Mouse (Mus musculus): ENCODE data around the gene Tpbg. TPM values are rescaled to one million over a fixed set of nuclear protein-coding genes. Genes with fewer than 3 reads are reported as not detected.
"Not testable (repeated sequence)": the region's sequence is repeated elsewhere in the genome, so short reads cannot be mapped to it uniquely, and the experiment has no call there.

Gene Tpbg
- 37.6 and 42.0 TPM in 2 replicates for polyA plus RNA-seq (2016; fragmentation: Nextera tagmentation; extraction: Ambion mirVana)

DNA sequence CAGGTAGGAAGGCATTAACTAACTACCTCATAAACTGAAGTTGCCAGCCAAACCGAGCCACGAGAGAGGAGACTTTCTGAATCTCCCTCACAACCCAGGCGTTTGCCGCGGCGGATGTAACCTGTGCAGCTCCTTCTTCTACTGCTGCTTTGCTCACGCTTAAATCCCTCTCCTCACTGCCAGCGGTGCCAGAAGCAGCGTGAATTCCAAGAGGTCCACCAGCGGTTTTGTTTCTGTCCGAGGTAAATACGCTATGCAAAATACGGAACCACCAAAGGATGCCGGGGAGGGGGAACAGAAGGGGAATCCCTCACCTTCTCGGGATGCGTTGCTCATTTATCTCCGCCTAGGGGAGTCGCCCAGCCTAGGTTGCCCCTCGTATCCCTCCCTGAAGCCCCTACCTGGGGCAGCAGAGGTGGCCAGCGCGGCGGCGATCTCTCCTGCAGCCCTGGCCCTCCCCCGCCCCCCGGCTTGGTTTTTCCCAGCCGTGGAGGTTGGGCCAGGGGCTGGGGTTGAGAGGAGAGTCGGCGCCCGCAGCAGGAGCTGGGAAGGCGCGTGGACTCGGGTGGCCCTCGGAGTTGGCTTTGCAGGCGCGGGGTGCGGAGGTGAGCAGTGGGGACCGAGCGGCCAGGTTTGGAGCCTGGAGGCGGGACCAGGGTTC is at the start of gene Tpbg:
Gene Tpbg, plus strand, starts transcription at position 30 of the 661 bp plus-strand sequence.
- Histone ChIP-seq H3K9me3 (replicated peaks) (no peaks in the 10 kb centered on the region), H3K4me1 (peaks cover 45% of the 10 kb centered on the region), H3K4me3 (peak within 1 kb of the TSS; percentile 84), H3K27me3 (ENCODE audit: low read depth, poor library complexity, severe bottlenecking) (peaks cover 17% of the 10 kb centered on the region), H3K27ac (replicated peaks) (peak within 1 kb of the TSS; percentile 97), H3K36me3 (peaks cover 24% of the 10 kb centered on the region)
- DNase-seq (ENCODE audit: low spot score): peak; percentile 84
- under 1% methylated on average over 39 of the region's 39 CpGs for WGBS

DNA sequence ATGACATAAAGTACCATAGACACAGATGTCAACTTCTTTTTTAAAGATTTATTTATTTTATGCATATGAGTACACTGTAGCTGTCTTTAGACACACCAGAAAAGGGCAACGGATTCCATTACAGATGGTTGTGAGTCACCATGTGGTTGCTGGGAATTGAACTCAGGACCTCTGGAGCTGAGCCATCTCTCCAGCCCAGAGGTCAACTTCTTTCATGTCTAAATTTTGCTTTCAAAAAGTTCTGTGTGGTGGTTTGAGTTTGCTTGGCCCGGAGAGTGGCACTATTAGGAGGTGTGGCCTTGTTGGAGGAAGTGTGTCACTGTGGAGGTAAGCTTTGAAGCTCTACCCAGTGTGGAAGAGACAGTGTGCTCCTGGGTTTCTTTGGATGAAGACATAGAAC is 40.2 kb upstream of the Tpbg start:
- not testable (repeated sequence) for H3K4me1 ChIP-seq; H3K4me3 ChIP-seq; H3K27me3 ChIP-seq (ENCODE audit: low read depth, poor library complexity, severe bottlenecking); H3K27ac ChIP-seq (replicated peaks); H3K9me3 ChIP-seq (replicated peaks); H3K36me3 ChIP-seq; DNase-seq (ENCODE audit: low spot score)
- WGBS: 95% methylated on average over 2 of the region's 2 CpGs

DNA sequence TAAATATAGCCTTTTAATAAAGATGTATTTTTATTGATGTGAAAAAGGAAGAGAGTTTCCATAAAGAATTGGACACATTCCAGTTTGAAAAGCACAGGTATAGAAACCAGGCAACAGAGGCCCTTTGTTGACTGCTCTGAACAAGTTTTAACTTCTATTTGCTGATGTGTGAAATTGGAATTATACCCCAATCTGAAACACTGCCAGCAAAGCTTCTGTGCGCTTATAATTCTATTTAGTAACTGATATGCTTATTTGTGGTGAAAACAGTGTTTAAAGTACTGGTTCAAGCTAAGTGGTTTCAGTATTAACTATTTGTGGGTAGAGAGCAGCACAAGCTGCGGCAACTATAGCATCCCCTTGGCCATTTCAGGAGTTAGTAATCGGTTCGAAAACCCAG is 39.6 kb upstream of the Tpbg start:
- no peaks in the 10 kb centered on the region for H3K9me3 ChIP-seq (replicated peaks)
- DNase-seq (ENCODE audit: low spot score): no peak
- no peak overlapping the region for H3K27ac ChIP-seq (replicated peaks)
- H3K4me3 ChIP-seq: no peak overlapping the region
- H3K36me3 ChIP-seq: no peaks in the 10 kb centered on the region
- H3K4me1 ChIP-seq: peaks cover 8% of the 10 kb centered on the region
- 90% methylated on average over 4 of the region's 4 CpGs for WGBS
- H3K27me3 ChIP-seq (ENCODE audit: low read depth, poor library complexity, severe bottlenecking): no peaks in the 10 kb centered on the region

DNA sequence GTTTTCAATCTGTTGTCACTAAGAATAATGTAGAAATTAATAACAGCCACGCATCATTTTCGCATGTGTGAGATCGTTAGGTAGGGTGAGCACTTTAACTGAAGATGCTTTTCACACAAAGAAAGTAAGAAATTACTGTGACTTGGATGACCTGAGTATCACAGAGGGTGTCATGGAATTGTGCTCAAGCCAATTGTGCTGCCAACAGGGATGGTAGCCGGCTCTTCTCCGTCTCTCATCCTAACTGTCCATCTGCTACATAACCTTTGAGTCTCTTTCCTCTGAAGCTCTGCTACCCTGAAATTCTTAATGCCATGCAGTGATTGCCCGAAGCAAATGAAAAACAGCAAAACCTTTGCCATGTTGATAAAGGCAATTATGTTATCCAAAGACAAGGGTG is 35.8 kb upstream of the Tpbg start:
- Histone ChIP-seq H3K27ac (replicated peaks) (no peak overlapping the region), H3K9me3 (replicated peaks) (no peaks in the 10 kb centered on the region), H3K4me3 (no peak overlapping the region), H3K36me3 (no peaks in the 10 kb centered on the region), H3K4me1 (peaks cover 8% of the 10 kb centered on the region), H3K27me3 (ENCODE audit: low read depth, poor library complexity, severe bottlenecking) (no peaks in the 10 kb centered on the region)
- DNase-seq (ENCODE audit: low spot score): no peak
- 92% methylated on average over 6 of the region's 6 CpGs for WGBS

DNA sequence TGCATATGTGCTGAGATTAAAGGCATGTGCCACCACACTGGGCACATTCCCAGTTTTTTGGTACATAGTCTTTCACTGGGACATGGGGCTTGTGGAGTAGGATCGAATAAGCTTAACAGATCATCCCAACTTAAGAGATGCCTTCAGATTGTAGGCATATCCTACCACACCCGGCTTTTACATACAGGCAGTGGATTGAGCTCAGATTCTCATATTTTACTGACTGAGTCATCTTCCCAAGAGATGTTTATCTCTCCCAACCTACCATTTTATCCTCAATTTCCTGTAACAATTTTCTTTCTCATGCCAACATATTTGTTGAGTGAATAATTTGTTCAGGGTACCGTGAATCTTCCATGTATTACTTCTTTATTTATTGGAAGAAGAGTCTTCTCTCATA is 32.9 kb upstream of the Tpbg start:
- H3K4me3 ChIP-seq: no peak overlapping the region
- no peaks in the 10 kb centered on the region for H3K27me3 ChIP-seq (ENCODE audit: low read depth, poor library complexity, severe bottlenecking)
- H3K9me3 ChIP-seq (replicated peaks): no peaks in the 10 kb centered on the region
- 94% methylated on average over 3 of the region's 3 CpGs for WGBS
- no peak for DNase-seq (ENCODE audit: low spot score)
- H3K27ac ChIP-seq (replicated peaks): no peak overlapping the region
- peaks cover 8% of the 10 kb centered on the region for H3K4me1 ChIP-seq
- no peaks in the 10 kb centered on the region for H3K36me3 ChIP-seq

DNA sequence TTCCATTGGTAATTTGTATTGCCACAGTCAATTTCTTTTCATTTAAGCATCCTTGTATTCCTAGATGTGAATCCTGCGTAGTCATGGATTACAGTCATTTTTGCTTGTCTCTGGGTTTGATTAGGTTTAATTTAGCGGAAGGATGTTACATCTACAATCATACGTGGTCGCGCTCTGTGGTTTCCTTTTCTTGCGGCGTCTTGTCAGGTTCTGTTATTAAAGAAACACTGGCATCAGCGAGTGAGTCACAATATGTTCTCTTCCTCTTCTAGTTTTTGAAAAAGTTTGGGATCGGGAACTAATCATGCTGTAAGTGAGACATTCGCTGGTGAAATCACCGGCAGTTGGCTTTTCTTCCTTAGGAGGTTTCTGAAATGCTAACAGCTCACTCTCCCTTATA is 21.4 kb upstream of the Tpbg start:
- 90% methylated on average over 11 of the region's 11 CpGs for WGBS
- Histone ChIP-seq H3K27me3 (ENCODE audit: low read depth, poor library complexity, severe bottlenecking) (no peaks in the 10 kb centered on the region), H3K4me3 (no peak overlapping the region), H3K4me1 (no peaks in the 10 kb centered on the region), H3K27ac (replicated peaks) (no peak overlapping the region), H3K9me3 (replicated peaks) (no peaks in the 10 kb centered on the region), H3K36me3 (no peaks in the 10 kb centered on the region)
- no peak for DNase-seq (ENCODE audit: low spot score)

DNA sequence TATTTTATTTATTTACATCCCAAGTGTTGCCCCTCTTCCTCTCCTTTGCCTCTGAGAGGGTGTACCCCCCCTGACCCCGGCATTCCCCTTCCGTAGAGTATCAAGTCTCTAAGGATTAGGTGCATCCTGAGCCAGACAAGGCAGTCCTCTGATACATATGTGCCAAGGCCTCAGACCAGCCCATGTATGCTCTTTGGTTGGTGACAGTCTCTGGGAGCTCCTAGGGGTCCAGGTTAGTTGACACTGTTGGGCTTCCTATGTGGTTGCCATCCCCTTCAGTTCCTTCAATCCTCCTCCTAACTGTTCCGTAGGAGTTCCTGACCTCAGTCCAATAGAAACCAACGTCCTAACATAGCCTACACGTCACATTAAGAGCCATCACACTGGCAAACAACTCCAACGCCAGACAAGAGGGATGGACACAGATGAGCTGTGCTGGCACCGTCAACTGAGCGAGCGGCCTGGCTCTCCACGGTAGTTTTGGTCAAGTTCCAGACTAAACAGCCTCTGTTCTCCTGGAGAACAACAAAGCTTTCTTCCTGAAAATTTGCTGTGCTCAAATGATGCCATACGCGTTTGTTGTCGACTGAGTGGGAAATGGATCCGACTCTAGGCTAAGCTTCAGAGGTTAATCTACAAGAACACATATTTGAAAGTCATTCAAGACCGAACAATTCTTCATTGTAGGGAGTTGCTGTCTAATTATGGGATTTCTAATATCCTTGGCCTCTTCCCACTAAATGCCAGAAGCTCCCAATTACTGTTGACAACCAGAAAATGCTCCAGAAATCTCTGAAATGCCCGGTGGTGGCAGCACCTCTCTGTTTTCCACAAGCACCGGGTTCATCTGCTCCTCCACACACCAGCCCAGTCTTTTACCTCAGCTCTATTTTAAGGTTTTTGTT is 6.4 kb upstream of the Tpbg start:
- peaks cover 4% of the 10 kb centered on the region; the same call in 1 of the 2 replicates for H3K27me3 ChIP-seq (ENCODE audit: low read depth, poor library complexity, severe bottlenecking)
- WGBS: 90% methylated on average over 17 of the region's 17 CpGs
- H3K9me3 ChIP-seq (replicated peaks): no peaks in the 10 kb centered on the region
- peaks cover 7% of the 10 kb centered on the region; the same call in 1 of the 2 replicates for H3K4me1 ChIP-seq
- H3K36me3 ChIP-seq: no peaks in the 10 kb centered on the region
- no peak overlapping the region for H3K27ac ChIP-seq (replicated peaks)
- no peak for DNase-seq (ENCODE audit: low spot score)
- no peak overlapping the region for H3K4me3 ChIP-seq

DNA sequence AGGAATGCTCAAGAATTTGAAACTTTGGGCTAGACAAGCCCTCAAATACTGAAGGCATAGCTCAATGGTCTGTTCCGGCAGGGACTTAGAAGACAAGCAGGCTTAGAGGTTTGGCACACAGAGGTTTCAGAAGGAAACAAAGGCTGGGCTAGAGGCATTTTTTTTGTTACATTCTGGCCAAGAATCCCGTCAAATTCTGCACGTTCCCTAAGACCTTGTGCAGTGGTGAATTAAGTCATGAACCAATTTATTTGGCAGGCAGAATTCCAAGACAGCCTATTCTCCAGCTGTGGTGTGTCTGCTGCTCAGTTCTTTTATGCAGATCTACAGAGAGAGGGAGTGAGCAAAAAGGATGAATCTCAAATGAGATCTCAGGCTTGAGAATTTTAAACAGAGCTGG is 2.6 kb upstream of the Tpbg start:
- Histone ChIP-seq H3K9me3 (replicated peaks) (no peaks in the 10 kb centered on the region), H3K4me3 (no peak overlapping the region), H3K27ac (replicated peaks) (no peak overlapping the region), H3K4me1 (peaks cover 34% of the 10 kb centered on the region), H3K27me3 (ENCODE audit: low read depth, poor library complexity, severe bottlenecking) (peaks cover 10% of the 10 kb centered on the region), H3K36me3 (peaks cover 7% of the 10 kb centered on the region)
- 30% methylated on average over 3 of the region's 3 CpGs for WGBS
- no peak for DNase-seq (ENCODE audit: low spot score)

DNA sequence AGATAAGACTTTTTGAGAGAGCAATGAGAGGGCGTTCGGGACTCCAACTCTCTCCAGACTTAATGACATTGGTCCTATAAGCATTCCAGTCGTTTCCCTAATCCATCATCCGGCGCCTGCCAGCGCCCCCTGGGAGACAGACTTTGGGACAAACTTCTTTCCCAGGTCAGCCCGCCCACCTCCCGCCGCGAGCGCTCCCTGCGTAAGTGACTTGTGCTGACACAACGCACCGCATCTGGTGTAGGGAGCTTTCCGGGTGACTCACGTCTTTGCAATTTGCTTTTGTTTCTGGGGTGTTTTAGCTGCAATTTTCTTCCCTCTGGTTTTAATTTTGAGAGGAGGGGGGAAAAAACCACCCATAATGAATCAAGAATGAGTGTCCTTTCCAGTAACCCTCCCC is 289 bp upstream of the Tpbg start:
- 0% methylated on average over 16 of the region's 16 CpGs for WGBS
- Histone ChIP-seq H3K27ac (replicated peaks) (peak overlapping the region; percentile 97), H3K4me1 (peaks cover 45% of the 10 kb centered on the region), H3K27me3 (ENCODE audit: low read depth, poor library complexity, severe bottlenecking) (peaks cover 17% of the 10 kb centered on the region), H3K9me3 (replicated peaks) (no peaks in the 10 kb centered on the region), H3K4me3 (peak overlapping the region; percentile 84), H3K36me3 (peaks cover 21% of the 10 kb centered on the region)
- DNase-seq (ENCODE audit: low spot score): peak; percentile 68

DNA sequence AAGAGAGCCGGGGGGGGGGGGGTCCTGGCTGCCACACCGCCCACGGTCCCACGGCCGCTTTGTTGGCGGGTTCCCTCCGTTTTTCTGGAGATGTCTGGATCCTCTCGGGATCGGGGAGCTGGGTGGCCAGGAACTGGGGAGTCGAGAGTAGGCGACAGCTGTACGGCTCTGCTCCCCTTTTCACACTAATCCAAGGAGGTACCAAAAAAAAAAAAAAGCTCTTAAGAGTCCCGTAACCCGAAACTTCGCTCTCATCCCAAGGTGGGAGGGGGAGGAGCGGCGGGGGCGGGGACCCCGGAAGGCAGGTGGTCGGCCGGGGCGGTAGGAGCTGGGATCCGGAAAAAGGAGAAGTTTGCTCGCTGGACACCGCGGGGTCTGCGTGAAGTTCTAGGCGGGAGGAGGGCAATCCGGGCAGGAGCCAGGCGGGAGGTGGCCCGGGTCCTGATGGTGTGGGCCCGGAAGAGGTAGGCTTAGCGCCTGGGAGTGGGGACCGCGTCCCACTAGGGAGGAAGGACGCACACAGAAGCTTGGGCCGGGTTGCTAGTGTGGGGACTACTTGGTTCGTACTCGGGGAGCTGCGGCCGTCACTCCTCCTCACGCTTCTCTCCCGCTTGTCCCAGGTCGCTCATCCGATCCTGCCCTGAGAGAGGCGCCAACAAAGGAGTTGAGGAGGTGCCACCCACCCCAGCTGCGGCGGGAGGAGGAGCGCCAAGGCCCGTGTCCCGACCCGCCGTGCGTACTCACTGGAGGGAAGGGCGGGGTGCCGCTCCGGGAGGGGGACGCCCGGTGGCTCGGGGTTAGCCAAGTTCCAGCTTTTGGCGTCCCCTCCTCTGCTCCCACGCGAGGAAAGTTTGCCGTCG is 1.1 kb downstream of the Tpbg start:
- peaks cover 45% of the 10 kb centered on the region for H3K4me1 ChIP-seq
- under 1% methylated on average over 65 of the region's 65 CpGs for WGBS

DNA sequence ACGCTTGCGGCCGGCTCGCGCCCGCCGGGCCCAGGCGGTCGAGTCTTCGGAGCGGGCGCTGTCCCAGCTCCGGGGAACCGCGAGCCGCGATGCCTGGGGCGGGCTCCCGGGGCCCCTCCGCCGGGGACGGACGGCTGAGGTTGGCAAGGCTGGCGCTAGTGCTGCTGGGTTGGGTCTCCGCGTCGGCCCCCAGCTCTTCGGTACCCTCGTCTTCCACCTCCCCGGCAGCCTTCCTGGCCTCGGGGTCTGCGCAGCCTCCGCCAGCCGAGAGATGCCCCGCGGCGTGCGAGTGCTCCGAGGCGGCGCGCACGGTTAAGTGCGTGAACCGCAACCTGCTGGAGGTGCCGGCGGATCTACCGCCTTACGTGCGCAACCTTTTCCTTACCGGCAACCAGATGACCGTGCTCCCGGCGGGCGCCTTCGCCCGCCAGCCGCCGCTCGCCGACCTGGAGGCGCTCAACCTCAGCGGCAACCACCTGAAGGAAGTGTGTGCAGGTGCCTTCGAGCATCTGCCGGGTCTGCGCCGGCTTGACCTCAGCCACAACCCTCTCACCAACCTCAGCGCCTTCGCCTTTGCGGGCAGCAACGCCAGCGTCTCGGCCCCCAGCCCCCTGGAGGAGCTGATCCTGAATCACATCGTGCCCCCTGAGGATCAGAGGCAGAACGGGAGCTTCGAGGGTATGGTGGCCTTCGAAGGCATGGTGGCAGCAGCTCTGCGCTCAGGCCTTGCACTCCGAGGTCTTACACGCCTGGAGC is 1.9 kb downstream of the Tpbg start:
- H3K9me3 ChIP-seq (replicated peaks): no peaks in the 10 kb centered on the region
- H3K36me3 ChIP-seq: peaks cover 38% of the 10 kb centered on the region

More for the DNA sequence above, 1.1 kb downstream of the Tpbg start:
- DNase-seq (ENCODE audit: low spot score): peak; percentile 79
- H3K27me3 ChIP-seq (ENCODE audit: low read depth, poor library complexity, severe bottlenecking): peaks cover 17% of the 10 kb centered on the region
- peaks cover 32% of the 10 kb centered on the region for H3K36me3 ChIP-seq
- peak overlapping the region; percentile 97 for H3K27ac ChIP-seq (replicated peaks)
- no peaks in the 10 kb centered on the region for H3K9me3 ChIP-seq (replicated peaks)
- H3K4me3 ChIP-seq: peak overlapping the region; percentile 84

DNA sequence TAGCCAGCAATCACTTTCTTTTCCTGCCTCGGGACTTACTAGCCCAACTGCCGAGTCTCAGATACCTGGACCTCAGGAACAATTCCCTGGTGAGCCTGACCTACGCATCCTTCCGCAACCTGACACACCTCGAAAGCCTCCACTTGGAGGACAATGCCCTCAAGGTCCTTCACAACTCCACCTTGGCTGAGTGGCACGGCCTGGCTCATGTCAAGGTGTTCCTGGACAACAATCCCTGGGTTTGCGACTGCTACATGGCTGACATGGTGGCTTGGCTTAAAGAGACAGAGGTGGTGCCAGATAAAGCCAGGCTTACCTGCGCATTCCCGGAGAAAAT is 2.4 kb downstream of the Tpbg start:
- H3K27ac ChIP-seq (replicated peaks): peak overlapping the region; percentile 97
- WGBS: 66% methylated on average over 9 of the region's 9 CpGs

More for the DNA sequence above, 1.9 kb downstream of the Tpbg start:
- H3K27ac ChIP-seq (replicated peaks): peak overlapping the region; percentile 97
- DNase-seq (ENCODE audit: low spot score): peak; percentile 59
- peaks cover 17% of the 10 kb centered on the region for H3K27me3 ChIP-seq (ENCODE audit: low read depth, poor library complexity, severe bottlenecking)
- 2% methylated on average over 80 of the region's 80 CpGs for WGBS
- peaks cover 45% of the 10 kb centered on the region for H3K4me1 ChIP-seq
- peak overlapping the region; percentile 84 for H3K4me3 ChIP-seq

More for the DNA sequence above, 2.4 kb downstream of the Tpbg start:
- peaks cover 40% of the 10 kb centered on the region for H3K36me3 ChIP-seq
- peaks cover 17% of the 10 kb centered on the region for H3K27me3 ChIP-seq (ENCODE audit: low read depth, poor library complexity, severe bottlenecking)
- peaks cover 41% of the 10 kb centered on the region for H3K4me1 ChIP-seq
- no peaks in the 10 kb centered on the region for H3K9me3 ChIP-seq (replicated peaks)
- H3K4me3 ChIP-seq: peak overlapping the region; percentile 84
- DNase-seq (ENCODE audit: low spot score): no peak
